ENCODE assay signal across 9 mouse cellular contexts in genomic region chr6:37593033-37593374, GRCm38 (mm10).
DNase-seq lines count a peak whose midpoint lies in the region; ATAC-seq and TF ChIP-seq lines count a peak whose summit lies in the region.
"Had no signal": no experiment of that assay in that cellular context is flagged by ENCODE, and none has a peak within 500 bp of the region (broad histone marks: within the 10 kb centered on the region; RNA-seq: fewer than 3 reads in every experiment).

No protein-coding gene starts in this region.

- no peaks in the 10 kb centered on the region for H3K9me3 ChIP-seq in heart, embryonic 15.5 days (replicated peaks)
- H3K9me3 ChIP-seq in ES-E14 (ENCODE audit: control insufficient read depth, insufficient read depth, low read depth, low read length), result no peaks in the 10 kb centered on the region
- no peaks in the 10 kb centered on the region for H3K9me3 ChIP-seq in forebrain, embryonic 14.5 days (replicated peaks; ENCODE audit: control insufficient read depth, low read length)
- H3K9me3 ChIP-seq in midbrain, embryonic 11.5 days (ENCODE audit: control insufficient read depth, low read length), result no peaks in the 10 kb centered on the region

- H3K9ac ChIP-seq in heart, embryonic 15.5 days, result no peak overlapping the region
- no peak overlapping the region; the same call in 1 of the 2 replicates for H3K9ac ChIP-seq in ES-E14 (ENCODE audit: insufficient read depth, low read depth, low read length, poor library complexity, severe bottlenecking)
- peak overlapping the region; percentile 26; the same call in 1 of the 2 replicates for H3K9ac ChIP-seq in forebrain, embryonic 14.5 days (ENCODE audit: low read length)
- H3K9ac ChIP-seq in midbrain, embryonic 11.5 days (ENCODE audit: low read length), result peak overlapping the region; percentile 60

- no peaks in the 10 kb centered on the region for H3K27me3 ChIP-seq in heart, embryonic 15.5 days
- no peaks in the 10 kb centered on the region for H3K27me3 ChIP-seq in forebrain, embryonic 14.5 days (replicated peaks; ENCODE audit: control insufficient read depth, insufficient read depth, low read length)
- H3K27me3 ChIP-seq in midbrain, embryonic 11.5 days (ENCODE audit: control insufficient read depth, insufficient read depth, low read length), result no peaks in the 10 kb centered on the region
- H3K27me3 ChIP-seq: CH12.LX had no signal

- no peak for ATAC-seq in heart, embryonic 15.5 days (replicated peaks; ENCODE audit: insufficient number of reproducible peaks, insufficient read depth, low FRiP score, low read depth)
- ATAC-seq in forebrain, embryonic 14.5 days, result no peak
- ATAC-seq in midbrain, embryonic 11.5 days (ENCODE audit: low FRiP score), result peak; percentile 66

- no peak overlapping the region for H3K4me2 ChIP-seq in heart, embryonic 15.5 days
- H3K4me2 ChIP-seq in forebrain, embryonic 14.5 days (ENCODE audit: low read length), result peak overlapping the region; percentile 21; the same call in 1 of the 2 replicates
- H3K4me2 ChIP-seq in midbrain, embryonic 11.5 days, result peak overlapping the region; percentile 38

- H3K36me3 ChIP-seq in heart, embryonic 15.5 days, result no peaks in the 10 kb centered on the region
- H3K36me3 ChIP-seq in ES-E14 (ENCODE audit: control insufficient read depth, insufficient read depth, low read length, poor library complexity, severe bottlenecking), result no peaks in the 10 kb centered on the region
- no peaks in the 10 kb centered on the region for H3K36me3 ChIP-seq in forebrain, embryonic 14.5 days (ENCODE audit: control insufficient read depth, insufficient read depth, low read length)
- no peaks in the 10 kb centered on the region for H3K36me3 ChIP-seq in midbrain, embryonic 11.5 days (ENCODE audit: control insufficient read depth, insufficient read depth, low read length)

- WGBS in heart, embryonic 15.5 days, result 53% methylated on average over 6 of the region's 6 CpGs
- 10% methylated on average over 6 of the region's 6 CpGs for WGBS in forebrain, embryonic 14.5 days
- 17% methylated on average over 6 of the region's 6 CpGs for WGBS in midbrain, embryonic 11.5 days

- in situ Hi-C loops in ES-E14 (cut with MboI; ENCODE audit: low sequenced_read_pairs in 2 of 2, unreplicated experiment in 2 of 2), result no loop called here

- DNase-seq in heart, adult 18-20 months, result no peak
- no peak for DNase-seq in ES-E14 (ENCODE audit: low read depth, low spot score)
- peak; percentile 47 for DNase-seq in forebrain, embryonic 14.5 days (ENCODE audit: low spot score)
- no peak for DNase-seq in midbrain, embryonic 11.5 days (ENCODE audit: low spot score, missing footprints)
- no peak for DNase-seq in frontal cortex, postnatal 14 days (ENCODE audit: low spot score in 2 of 2)
- DNase-seq in gastrocnemius, adult 18-20 months (ENCODE audit: low spot score), result no peak
- no peak for DNase-seq in right cerebral cortex, postnatal 25 days

- H3K4me3 ChIP-seq in heart, embryonic 15.5 days, result no peak overlapping the region
- H3K4me3 ChIP-seq in ES-E14 (ENCODE audit: insufficient read depth in 1 of 2, low read depth in 1 of 2, low read length in 2 of 2, poor library complexity in 1 of 2, severe bottlenecking in 1 of 2), result peak overlapping the region; percentile 10 to 19; a peak in 1 of 4 replicates
- H3K4me3 ChIP-seq in forebrain, embryonic 14.5 days (ENCODE audit: low read depth, low read length), result no peak overlapping the region
- H3K4me3 ChIP-seq in midbrain, embryonic 11.5 days (ENCODE audit: low read depth, low read length), result no peak overlapping the region; the same call in 1 of the 2 replicates

- no peaks in the 10 kb centered on the region; the same call in 1 of the 2 replicates for H3K4me1 ChIP-seq in heart, embryonic 15.5 days (replicated peaks)
- peaks cover 5% of the 10 kb centered on the region in 2 experiments for H3K4me1 ChIP-seq in ES-E14 (ENCODE audit: control insufficient read depth in 2 of 2, insufficient read depth in 2 of 2, low read length in 2 of 2, poor library complexity in 1 of 2)
- peaks cover 28% of the 10 kb centered on the region for H3K4me1 ChIP-seq in forebrain, embryonic 14.5 days (ENCODE audit: control insufficient read depth, insufficient read depth, low read length)
- peaks cover 26% of the 10 kb centered on the region for H3K4me1 ChIP-seq in midbrain, embryonic 11.5 days (ENCODE audit: control insufficient read depth, insufficient read depth, low read length)

- H3K27ac ChIP-seq in heart, embryonic 15.5 days, result peak overlapping the region; percentile 39
- peak overlapping the region; percentile 85; the same call in 1 of the 2 replicates for H3K27ac ChIP-seq in ES-E14 (ENCODE audit: insufficient read depth, low read depth, low read length, poor library complexity, severe bottlenecking)
- peak overlapping the region; percentile 84 for H3K27ac ChIP-seq in forebrain, embryonic 14.5 days (ENCODE audit: low read depth, low read length)
- H3K27ac ChIP-seq in midbrain, embryonic 11.5 days (ENCODE audit: low read depth, low read length), result peak overlapping the region; percentile 97

TF ChIP-seq in ES-E14, 5 proteins besides CTCF, POLR2A, EP300 and RAD21:
- no peak for TF ChIP-seq ZNF384 (IDR thresholded peaks at IDR 0.05; ENCODE audit: low read depth, low read length)
- no peak for TF ChIP-seq ZC3H11A (IDR thresholded peaks at IDR 0.05; ENCODE audit: borderline replicate concordance, low read depth, low read length)
- TF ChIP-seq CHD2 (IDR thresholded peaks at IDR 0.05; ENCODE audit: low read depth, low read length), result no peak
- no peak for TF ChIP-seq HCFC1 (IDR thresholded peaks at IDR 0.05; ENCODE audit: borderline replicate concordance, insufficient read depth, low read length)
- TF ChIP-seq MAFK (IDR thresholded peaks at IDR 0.05; ENCODE audit: insufficient read depth, low read depth, low read length), result no peak

Comparison
In these comparisons a context has a peak if more than half of its experiments do, and no peak if none do; other contexts are left out.
1. H3K27ac ChIP-seq: peak in every context shown above with its lines; median percentile 97 in midbrain, embryonic 11.5 days; 85 in ES-E14; 84 in forebrain, embryonic 14.5 days; 39 in heart, embryonic 15.5 days.
2. H3K4me3 ChIP-seq: peak in ES-E14 (2 of 2); none in heart, embryonic 15.5 days (single experiment), forebrain, embryonic 14.5 days (single experiment) and midbrain, embryonic 11.5 days (single experiment).
3. H3K9ac ChIP-seq: peak in forebrain, embryonic 14.5 days (single experiment) and midbrain, embryonic 11.5 days (single experiment); none in heart, embryonic 15.5 days (single experiment) and ES-E14 (single experiment).